Comparison of ENCODE assay signal across 14 mouse cellular contexts in genomic region chr3:34266462-34266861, GRCm38 (mm10).
DNase-seq lines count a peak whose midpoint lies in the region; ATAC-seq and TF ChIP-seq lines count a peak whose summit lies in the region.
"Had no signal": no experiment of that assay in that cellular context is flagged by ENCODE, and none has a peak within 500 bp of the region (broad histone marks: within the 10 kb centered on the region; RNA-seq: fewer than 3 reads in every experiment).

No protein-coding gene starts in this region.

- no peak for TF ChIP-seq CTCF in intestine, postnatal 0 days (IDR thresholded peaks at IDR 0.05; ENCODE audit: low read depth)
- TF ChIP-seq CTCF in kidney, adult 2 months (conservative IDR thresholded peaks at IDR 0.05; ENCODE audit: insufficient read depth, insufficient read length, low read depth, low read length) = no peak

- H3K27me3 ChIP-seq in intestine, embryonic 15.5 days (replicated peaks) = no peaks in the 10 kb centered on the region
- no peaks in the 10 kb centered on the region for H3K27me3 ChIP-seq in intestine, postnatal 0 days (replicated peaks; ENCODE audit: control insufficient read depth, insufficient read depth, low read length)
- H3K27me3 ChIP-seq in forebrain, embryonic 14.5 days (replicated peaks; ENCODE audit: control insufficient read depth, insufficient read depth, low read length) = no peaks in the 10 kb centered on the region
- H3K27me3 ChIP-seq in hindbrain, embryonic 13.5 days = no peaks in the 10 kb centered on the region
- H3K27me3 ChIP-seq in kidney, adult 2 months (replicated peaks; ENCODE audit: control insufficient read depth, insufficient read depth, low read length) = no peaks in the 10 kb centered on the region
- H3K27me3 ChIP-seq: liver, embryonic 12.5 days; midbrain, embryonic 12.5 days had no signal

- H3K27ac ChIP-seq in intestine, embryonic 15.5 days = no peak overlapping the region
- no peak overlapping the region for H3K27ac ChIP-seq in intestine, postnatal 0 days (ENCODE audit: low read depth, low read length)
- H3K27ac ChIP-seq in forebrain, embryonic 14.5 days (ENCODE audit: low read depth, low read length) = peak overlapping the region; percentile 65; the same call in 1 of the 2 replicates
- peak overlapping the region; percentile 53 for H3K27ac ChIP-seq in hindbrain, embryonic 13.5 days
- no peak overlapping the region for H3K27ac ChIP-seq in kidney, adult 2 months (ENCODE audit: insufficient read depth, low read depth, low read length)
- H3K27ac ChIP-seq: liver, embryonic 12.5 days; midbrain, embryonic 12.5 days had no signal

- peak; percentile 69 for DNase-seq in forebrain, embryonic 14.5 days (ENCODE audit: low spot score)
- DNase-seq in mesoderm, embryonic 11.5 days (ENCODE audit: low read depth, low spot score) = peak; percentile 36
- DNase-seq in kidney, adult 2 months = no peak
- no peak for DNase-seq in cerebellum, adult 9-10 months
- DNase-seq: cerebellum, adult 9-11 months; heart, postnatal 36 days; thymus, postnatal 36 days had no signal

- H3K4me1 ChIP-seq in intestine, embryonic 15.5 days (replicated peaks) = no peaks in the 10 kb centered on the region
- H3K4me1 ChIP-seq in intestine, postnatal 0 days (replicated peaks; ENCODE audit: control insufficient read depth, insufficient read depth, low read length) = no peaks in the 10 kb centered on the region
- H3K4me1 ChIP-seq in forebrain, embryonic 14.5 days (ENCODE audit: control insufficient read depth, insufficient read depth, low read length) = 0 out of 2 replicates have a peak, but pooled peaks cover 2% of the 10 kb centered on the region
- peaks cover 16% of the 10 kb centered on the region for H3K4me1 ChIP-seq in hindbrain, embryonic 13.5 days (replicated peaks)
- H3K4me1 ChIP-seq in kidney, adult 2 months (ENCODE audit: control insufficient read depth, insufficient read depth, low read length) = no peaks in the 10 kb centered on the region
- H3K4me1 ChIP-seq: liver, embryonic 12.5 days had no signal

- H3K36me3 ChIP-seq in intestine, embryonic 15.5 days = no peaks in the 10 kb centered on the region
- no peaks in the 10 kb centered on the region for H3K36me3 ChIP-seq in intestine, postnatal 0 days (ENCODE audit: control insufficient read depth, insufficient read depth)
- no peaks in the 10 kb centered on the region for H3K36me3 ChIP-seq in forebrain, embryonic 14.5 days (ENCODE audit: control insufficient read depth, insufficient read depth, low read length)
- no peaks in the 10 kb centered on the region for H3K36me3 ChIP-seq in hindbrain, embryonic 13.5 days
- no peaks in the 10 kb centered on the region for H3K36me3 ChIP-seq in kidney, adult 2 months (ENCODE audit: control insufficient read depth, insufficient read depth, low read length)
- H3K36me3 ChIP-seq: liver, embryonic 12.5 days; midbrain, embryonic 12.5 days had no signal

- no peak overlapping the region for H3K9ac ChIP-seq in intestine, embryonic 15.5 days
- no peak overlapping the region for H3K9ac ChIP-seq in intestine, postnatal 0 days (ENCODE audit: low read depth, low read length)
- H3K9ac ChIP-seq in forebrain, embryonic 14.5 days (ENCODE audit: low read length) = no peak overlapping the region
- no peak overlapping the region for H3K9ac ChIP-seq in hindbrain, embryonic 13.5 days
- H3K9ac ChIP-seq: liver, embryonic 12.5 days; midbrain, embryonic 12.5 days had no signal

- no peak overlapping the region for H3K4me2 ChIP-seq in intestine, embryonic 15.5 days (replicated peaks)
- H3K4me2 ChIP-seq in intestine, postnatal 0 days (replicated peaks; ENCODE audit: low read depth) = no peak overlapping the region
- H3K4me2 ChIP-seq in forebrain, embryonic 14.5 days (ENCODE audit: low read length) = no peak overlapping the region
- peak overlapping the region; percentile 22; the same call in 1 of the 2 replicates for H3K4me2 ChIP-seq in hindbrain, embryonic 13.5 days
- H3K4me2 ChIP-seq: liver, embryonic 12.5 days; midbrain, embryonic 12.5 days had no signal

- ATAC-seq in intestine, embryonic 15.5 days = peak; percentile 23; the same call in 1 of the 2 replicates
- ATAC-seq in intestine, postnatal 0 days = no peak
- ATAC-seq in forebrain, embryonic 14.5 days = peak; percentile 62
- ATAC-seq in hindbrain, embryonic 13.5 days (ENCODE audit: low FRiP score) = peak; percentile 65
- ATAC-seq: activated CD4-positive, CD25-positive, alpha-beta regulatory T cell, adult 4 months; liver, embryonic 12.5 days; lung, postnatal 0 days had no signal

- 28% methylated on average over 12 of the region's 12 CpGs for WGBS in intestine, embryonic 15.5 days
- 25% methylated on average over 12 of the region's 12 CpGs for WGBS in intestine, postnatal 0 days
- WGBS in forebrain, embryonic 14.5 days = 62% methylated on average over 12 of the region's 12 CpGs
- 37% methylated on average over 12 of the region's 12 CpGs for WGBS in hindbrain, embryonic 13.5 days
- WGBS in kidney, adult 2 months = 28% methylated on average over 12 of the region's 12 CpGs

- no peak overlapping the region for H3K4me3 ChIP-seq in intestine, embryonic 15.5 days (replicated peaks)
- no peak overlapping the region for H3K4me3 ChIP-seq in intestine, postnatal 0 days (ENCODE audit: low read depth, low read length)
- no peak overlapping the region for H3K4me3 ChIP-seq in forebrain, embryonic 14.5 days (ENCODE audit: low read depth, low read length)
- H3K4me3 ChIP-seq in hindbrain, embryonic 13.5 days = no peak overlapping the region
- H3K4me3 ChIP-seq in kidney, adult 2 months (ENCODE audit: insufficient read depth, low read depth, low read length) = no peak overlapping the region
- H3K4me3 ChIP-seq: liver, embryonic 12.5 days; midbrain, embryonic 12.5 days had no signal

- no peaks in the 10 kb centered on the region for H3K9me3 ChIP-seq in intestine, embryonic 15.5 days
- H3K9me3 ChIP-seq in intestine, postnatal 0 days (ENCODE audit: control insufficient read depth) = no peaks in the 10 kb centered on the region
- H3K9me3 ChIP-seq in forebrain, embryonic 14.5 days (replicated peaks; ENCODE audit: control insufficient read depth, low read length) = no peaks in the 10 kb centered on the region
- no peaks in the 10 kb centered on the region for H3K9me3 ChIP-seq in hindbrain, embryonic 13.5 days
- H3K9me3 ChIP-seq: liver, embryonic 12.5 days; midbrain, embryonic 12.5 days had no signal

- no peak for TF ChIP-seq POLR2A in kidney, adult 2 months (IDR thresholded peaks at IDR 0.05; ENCODE audit: low read depth, low read length)

Comparison
In these comparisons a context has a peak if more than half of its experiments do, and no peak if none do; other contexts are left out.
1. H3K27ac ChIP-seq: peak in forebrain, embryonic 14.5 days (single experiment) and hindbrain, embryonic 13.5 days (single experiment); none in intestine, embryonic 15.5 days (single experiment), intestine, postnatal 0 days (single experiment) and kidney, adult 2 months (single experiment).
2. DNase-seq: peak in forebrain, embryonic 14.5 days (single experiment) and mesoderm, embryonic 11.5 days (single experiment); none in kidney, adult 2 months (single experiment) and cerebellum, adult 9-10 months (single experiment).